Mouse (Mus musculus) urinary bladder, adult 18-20 months (tissue): ENCODE measurements at regions not wholly inside any gene's neighbourhood (a gene's known extent, or its start where the extent isn't known, plus 50 kb on each side); places are given as distances from the start of the nearest gene placed in this dataset.

Experiments used
- DNase-seq, 2 experiments: peaks; one replicate each; pipeline ENCODE4 v3.0.0; 2022; ENCODE audit warnings: low spot score in 2 of 2, mixed read lengths in 2 of 2

DNA sequence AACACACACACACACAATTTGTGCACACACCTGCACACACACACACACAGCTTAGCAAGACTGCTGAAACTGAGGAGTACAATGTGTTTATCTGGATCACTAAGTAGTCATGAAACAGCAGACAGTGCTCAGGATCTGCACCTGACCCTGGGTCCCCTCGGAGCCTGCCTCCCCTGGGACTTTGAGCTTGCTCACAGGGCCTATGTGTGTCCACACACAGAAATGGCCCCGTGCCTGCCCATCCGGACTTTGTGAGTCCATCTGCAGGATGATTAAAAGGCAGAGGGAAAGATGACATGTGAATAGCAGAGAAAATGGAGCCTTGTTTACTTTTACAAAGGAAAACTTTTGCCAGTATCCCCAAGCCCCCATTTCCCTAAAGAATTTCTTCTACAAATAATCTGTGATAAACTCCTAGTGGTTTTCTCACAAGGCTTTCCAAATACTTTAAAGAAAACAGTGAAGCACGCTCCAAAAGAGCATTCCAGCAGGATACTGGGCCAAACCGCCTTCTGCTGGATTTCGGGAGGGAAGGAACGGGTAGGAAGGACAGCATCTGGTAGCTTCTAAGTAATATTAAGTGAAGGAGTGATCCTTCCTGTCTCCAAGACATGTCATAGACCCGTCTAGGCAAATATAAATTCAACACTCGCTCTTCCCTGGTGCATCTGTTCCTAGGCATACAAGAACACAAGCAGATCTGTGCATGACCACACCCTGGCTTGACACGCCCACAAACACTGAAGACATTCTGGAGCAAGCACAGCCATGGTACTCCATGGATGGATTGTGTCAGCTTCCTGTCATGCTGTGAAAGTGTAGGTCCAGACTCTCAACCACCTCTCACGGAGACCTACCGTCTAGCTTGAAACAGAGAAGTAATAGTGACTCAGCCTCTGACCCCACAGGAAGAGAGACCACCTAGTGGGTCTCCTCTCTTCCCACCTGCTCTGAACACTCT, 52.1 kb upstream of the Zfp637 start:
- no peak for DNase-seq

DNA sequence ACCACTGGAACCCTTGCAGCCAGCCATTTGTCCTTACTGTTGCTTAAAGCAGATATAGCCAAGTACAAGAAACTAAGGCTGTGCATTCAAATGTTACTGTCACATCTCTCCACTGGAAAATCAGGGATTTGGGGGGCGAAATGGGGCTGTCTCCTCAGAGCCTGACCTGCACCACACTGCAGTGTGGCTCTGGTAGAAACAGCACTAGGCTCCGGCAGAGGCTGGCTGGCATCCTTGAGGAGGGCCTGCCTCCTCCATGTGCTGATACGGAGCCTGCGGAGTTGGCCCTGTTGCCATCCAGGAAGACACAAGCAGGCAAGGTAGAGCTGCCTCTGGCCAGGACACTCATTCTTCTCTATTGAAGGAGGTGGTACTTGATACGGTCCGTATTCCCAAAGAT, 50.4 kb upstream of the Zfp637 start:
- DNase-seq = no peak
